Mouse (Mus musculus): ENCODE measurements around the gene Gm7029.
A peak's percentile ranks its signal among the peaks of the same experiment; 100 is the strongest.
"Not testable (repeated sequence)": the region's sequence is repeated elsewhere in the genome, so short reads cannot be mapped to it uniquely, and the experiment has no call there.

The Gm7029 gene

DNA sequence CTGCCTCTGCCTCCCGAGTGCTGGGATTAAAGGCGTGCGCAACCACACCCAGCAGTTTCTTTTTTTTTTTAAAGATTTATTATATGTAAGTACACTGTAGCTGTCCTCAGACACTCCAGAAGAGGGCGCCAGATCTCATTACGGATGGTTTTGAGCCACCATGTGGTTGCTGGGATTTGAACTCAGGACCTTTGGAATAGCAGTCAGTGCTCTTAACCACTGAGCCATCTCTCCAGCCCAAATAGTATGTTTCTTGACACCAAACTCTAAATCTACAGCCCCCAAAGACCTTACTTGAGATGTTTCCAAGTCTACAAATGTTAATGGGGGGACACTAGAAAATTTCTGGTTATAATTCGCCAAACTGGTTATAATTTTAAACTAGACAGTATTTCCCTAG, 18.3 kb downstream of the Gm7029 start:
- not testable (repeated sequence) for DNase-seq (ENCODE audit: low spot score in 2 of 2)

DNA sequence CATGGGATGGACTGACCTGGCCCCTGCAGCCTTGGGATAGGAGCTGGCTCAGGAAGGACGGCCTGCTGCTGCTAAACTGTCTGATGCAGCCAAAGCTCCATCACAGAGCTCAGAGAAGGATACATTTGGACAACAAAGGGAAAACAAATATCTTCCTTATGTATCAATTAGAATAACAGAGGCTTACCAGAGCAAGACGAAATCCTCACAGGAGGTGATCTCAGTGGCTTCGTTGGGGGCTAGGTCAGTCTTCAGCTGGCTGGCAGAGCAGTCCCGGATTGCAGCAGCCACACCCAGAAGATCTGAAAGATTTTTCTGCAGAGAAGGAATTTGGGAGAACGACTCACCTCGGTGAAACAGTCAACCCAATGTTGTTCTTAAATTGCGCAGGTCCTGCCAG, 18.8 kb downstream of the Gm7029 start:
- no peak for DNase-seq (ENCODE audit: low spot score in 2 of 2)

DNA sequence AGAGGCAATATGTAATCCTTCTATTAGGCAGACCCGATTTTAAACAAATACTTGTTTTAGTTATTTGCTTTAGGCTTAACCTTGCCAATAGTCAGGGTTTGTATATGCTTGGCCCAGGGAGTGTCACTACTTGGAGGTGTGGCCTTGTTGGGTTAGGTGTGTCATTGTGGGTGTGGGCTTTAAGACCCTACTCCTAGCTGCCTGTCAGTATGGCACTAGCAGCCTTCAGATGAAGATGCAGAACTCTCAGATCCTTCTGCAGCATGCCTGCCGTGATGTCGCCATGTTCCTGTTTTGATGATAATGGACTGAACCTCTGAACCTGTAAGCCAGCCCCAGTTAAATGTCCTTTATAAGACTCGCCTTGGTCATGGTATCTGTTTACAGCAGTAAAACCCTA, 19.4 kb downstream of the Gm7029 start:
- DNase-seq (ENCODE audit: low spot score in 2 of 2), result not testable (repeated sequence)

GRCm38 (mm10) chr17:33897114-33897794, 23.6 kb downstream of the Gm7029 start:
- DNase-seq (ENCODE audit: low spot score in 2 of 2), result no peak

DNA sequence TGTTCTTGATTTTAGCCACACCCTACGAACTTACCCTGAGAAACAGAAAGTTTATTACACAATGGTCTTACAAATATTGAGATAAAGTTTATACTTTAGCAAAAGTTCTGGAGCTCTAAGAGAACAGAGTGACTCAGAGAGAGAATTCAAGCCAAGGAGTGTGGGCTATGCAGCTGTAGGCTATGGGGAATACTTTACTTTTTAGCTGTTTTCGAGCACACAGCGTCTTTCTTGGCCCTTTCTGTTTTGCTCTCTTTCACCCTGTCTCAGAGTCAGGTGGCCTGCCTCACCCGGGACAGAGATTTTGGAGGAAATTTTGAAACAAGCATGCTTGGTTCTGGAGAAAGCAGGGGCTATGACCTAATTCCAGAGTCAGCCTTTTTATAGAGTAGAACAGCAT, 24.6 kb downstream of the Gm7029 start:
- not testable (repeated sequence) for DNase-seq (ENCODE audit: low spot score in 2 of 2)

DNA sequence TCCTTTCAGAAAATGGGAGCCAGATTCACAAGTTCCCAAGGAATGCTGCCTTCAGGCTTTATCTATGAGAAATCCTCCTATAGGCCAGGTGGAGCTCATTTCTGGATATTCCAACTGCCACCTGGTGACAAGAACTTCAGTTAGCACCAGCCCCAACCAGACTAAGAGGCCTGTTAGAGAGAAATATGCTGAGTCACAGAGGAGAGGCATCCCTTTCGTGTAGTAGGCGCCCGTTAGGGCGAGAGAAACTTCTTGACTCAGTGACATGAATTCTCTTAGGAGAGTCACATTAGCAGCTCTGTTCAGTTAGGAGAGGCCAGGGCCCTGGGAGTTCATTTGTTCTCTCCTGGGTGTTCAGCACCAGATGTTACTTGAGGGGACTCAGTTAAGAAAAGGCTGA, 26.0 kb downstream of the Gm7029 start:
- no peak for DNase-seq (ENCODE audit: low spot score in 2 of 2)

- no peak for DNase-seq (ENCODE audit: low spot score in 2 of 2)
Observed at GRCm38 (mm10) chr17:33900281-33900988, 26.8 kb downstream of the Gm7029 start.

GRCm38 (mm10) chr17:33900989-33901314, 27.3 kb downstream of the Gm7029 start:
- no peak for DNase-seq (ENCODE audit: low spot score in 2 of 2)

- no peak for DNase-seq (ENCODE audit: low spot score in 2 of 2)
Observed at GRCm38 (mm10) chr17:33901653-33902052, 28.0 kb downstream of the Gm7029 start.

GRCm38 (mm10) chr17:33902079-33902478, 28.4 kb downstream of the Gm7029 start:
- DNase-seq (ENCODE audit: low spot score in 2 of 2), result no peak

GRCm38 (mm10) chr17:33902491-33902890, 28.9 kb downstream of the Gm7029 start:
- no peak for DNase-seq (ENCODE audit: low spot score in 2 of 2)

GRCm38 (mm10) chr17:33903911-33904651, 30.4 kb downstream of the Gm7029 start:
- not testable (repeated sequence) for DNase-seq (ENCODE audit: low spot score in 2 of 2)

DNA sequence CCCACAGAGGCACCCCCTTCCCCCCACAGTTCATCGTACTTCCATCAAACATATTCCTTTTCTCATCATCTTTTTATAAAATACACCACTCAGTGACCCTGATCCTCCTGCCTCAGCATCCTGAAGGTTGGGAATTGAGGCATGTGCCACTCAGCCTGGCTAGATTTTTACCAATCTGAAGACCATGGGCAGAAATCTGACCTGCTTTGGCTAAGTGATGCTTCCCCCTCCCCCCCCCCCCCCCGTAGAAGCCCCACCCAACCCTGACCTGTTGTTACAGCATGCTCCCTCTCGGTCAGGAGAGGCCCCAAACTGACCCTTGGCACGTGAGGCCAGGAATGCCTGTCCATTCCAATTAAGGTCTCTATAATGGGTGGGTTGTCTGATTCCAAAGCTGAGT, 31.2 kb downstream of the Gm7029 start, which contains the start of gene Platr17:
Platr17 (plus strand) TSS at position 301 of the 400 bp plus-strand sequence.
- not testable (repeated sequence) for DNase-seq (ENCODE audit: low spot score in 2 of 2)

GRCm38 (mm10) chr17:33908331-33909076, 34.9 kb downstream of the Gm7029 start:
- DNase-seq (ENCODE audit: low spot score in 2 of 2), result peak in 1 of 2 experiments; percentile 50

- peak; percentile 94 to 98 for DNase-seq (ENCODE audit: low spot score in 2 of 2)
Observed at GRCm38 (mm10) chr17:33909077-33909868, 35.6 kb downstream of the Gm7029 start, which contains the start of gene Daxx. TSS of gene Daxx (plus strand) at chr17:33909414.

DNA sequence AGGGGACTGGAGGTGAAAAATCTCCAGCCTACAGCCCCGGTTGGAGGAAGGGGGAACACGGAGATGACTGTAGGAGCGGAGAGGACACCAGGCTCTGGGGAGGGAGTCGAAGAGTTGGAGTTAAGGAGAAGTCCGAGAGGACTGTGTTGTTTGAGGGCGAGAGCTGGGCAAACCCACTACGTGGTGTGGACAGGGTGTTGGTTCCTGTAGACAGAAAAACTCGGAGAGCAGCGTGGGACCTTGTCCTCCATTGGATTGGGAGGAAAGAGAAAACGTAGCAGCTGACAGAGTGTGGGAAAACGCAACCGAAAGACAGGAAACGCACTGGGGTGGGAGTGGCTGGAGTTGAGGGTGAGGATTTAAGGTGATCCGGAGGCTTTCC, 36.2 kb downstream of the Gm7029 start:
- no peak for DNase-seq (ENCODE audit: low spot score in 2 of 2)

DNA sequence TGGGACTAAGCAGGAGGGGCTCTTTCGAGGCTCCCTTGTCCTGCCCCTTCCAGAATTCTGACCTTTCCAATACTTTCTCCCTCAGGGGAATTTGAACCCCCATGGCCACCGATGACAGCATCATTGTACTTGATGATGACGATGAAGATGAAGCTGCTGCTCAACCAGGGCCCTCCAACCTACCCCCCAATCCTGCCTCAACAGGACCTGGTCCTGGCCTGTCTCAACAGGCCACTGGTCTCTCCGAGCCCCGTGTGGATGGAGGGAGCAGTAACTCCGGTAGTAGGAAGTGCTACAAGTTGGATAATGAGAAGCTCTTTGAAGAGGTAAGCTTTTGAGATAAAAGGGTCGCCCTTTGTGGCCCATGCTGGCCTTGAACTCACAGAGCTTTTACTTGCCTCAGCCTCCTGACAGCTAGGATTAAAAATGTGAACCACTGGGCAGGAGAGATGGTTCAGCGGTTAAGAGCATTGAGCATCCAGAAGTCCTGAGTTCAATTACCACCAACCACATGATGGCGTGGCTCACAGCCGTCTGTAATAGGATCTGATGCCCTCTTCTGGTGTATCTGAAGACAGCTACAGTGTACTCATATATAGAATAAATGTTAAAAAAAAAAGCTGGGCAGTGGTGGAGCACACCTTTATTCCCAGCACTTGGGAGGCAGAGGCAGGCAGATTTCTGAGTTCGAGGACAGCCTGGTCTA, 36.9 kb downstream of the Gm7029 start:
- DNase-seq (ENCODE audit: low spot score in 2 of 2), result no peak

- no peak for DNase-seq (ENCODE audit: low spot score in 2 of 2)
Observed at GRCm38 (mm10) chr17:33911052-33911812, 37.6 kb downstream of the Gm7029 start.

GRCm38 (mm10) chr17:33911813-33912414, 38.3 kb downstream of the Gm7029 start:
- DNase-seq (ENCODE audit: low spot score in 2 of 2), result no peak
